Mouse (Mus musculus): ENCODE measurements around the gene Kcnj16.

The Kcnj16 gene

GRCm38 (mm10) chr11:110967762-110968135 lies at the start of gene Kcnj16:
Gene Kcnj16 (plus strand): TSS chr11:110968033.
- no peak for DNase-seq (ENCODE audit: low spot score in 2 of 2)

DNA sequence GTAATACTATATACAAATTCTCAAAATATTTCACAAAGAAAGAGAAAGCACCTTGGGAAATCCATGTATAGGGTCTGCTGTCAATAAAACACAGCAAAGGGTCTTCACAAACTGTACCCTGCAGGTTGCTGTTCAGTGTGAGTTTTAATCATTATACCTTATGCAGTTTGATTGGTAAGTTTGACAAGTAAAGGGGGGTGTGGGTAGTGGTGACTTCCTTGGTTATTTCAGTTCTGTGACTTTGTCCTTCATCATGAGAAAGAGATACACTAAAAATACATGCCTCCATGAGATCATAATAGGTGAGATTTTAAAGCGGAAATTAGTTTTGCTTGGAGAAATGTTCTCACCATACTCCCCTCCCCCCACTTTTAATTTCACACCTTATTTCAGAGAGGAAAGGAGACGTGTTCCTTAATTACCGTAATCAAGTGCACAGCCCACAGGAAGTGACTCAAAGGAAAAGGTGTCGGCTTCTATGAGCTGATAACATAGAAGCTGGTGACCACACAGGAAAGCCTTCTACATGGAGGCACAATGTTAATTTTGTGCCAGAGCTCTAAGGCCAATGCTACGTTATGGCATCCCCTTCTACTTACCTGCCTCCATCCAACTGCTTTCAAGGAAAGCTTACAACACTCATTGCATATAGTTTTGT lies 48.9 kb upstream of the Kcnj16 start:
- DNase-seq (ENCODE audit: low spot score in 2 of 2) = no peak

GRCm38 (mm10) chr11:110935699-110936098 lies 32.1 kb upstream of the Kcnj16 start:
- peak; percentile 3 to 8 for DNase-seq (ENCODE audit: low spot score in 2 of 2)

DNA sequence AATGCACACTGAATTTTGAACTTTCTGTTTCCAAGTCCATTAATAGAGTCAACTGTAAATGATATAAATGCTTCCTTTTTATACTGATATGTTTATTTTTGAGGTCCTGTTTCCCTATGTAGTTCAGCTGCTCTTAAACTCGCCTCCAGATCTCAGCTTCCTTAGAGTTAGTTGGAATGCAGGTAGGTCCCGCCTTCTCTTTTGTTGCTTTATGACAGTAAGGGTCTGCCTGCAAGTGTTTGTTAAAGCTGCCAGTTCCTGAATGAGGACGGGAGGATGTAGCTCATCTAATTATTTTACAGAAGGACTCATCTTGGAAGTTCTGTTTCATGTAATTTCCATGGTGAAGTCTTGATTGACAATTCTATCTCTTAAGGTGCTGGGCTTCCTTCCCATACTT lies 25.6 kb upstream of the Kcnj16 start:
- DNase-seq (ENCODE audit: low spot score in 2 of 2) = no peak

DNA sequence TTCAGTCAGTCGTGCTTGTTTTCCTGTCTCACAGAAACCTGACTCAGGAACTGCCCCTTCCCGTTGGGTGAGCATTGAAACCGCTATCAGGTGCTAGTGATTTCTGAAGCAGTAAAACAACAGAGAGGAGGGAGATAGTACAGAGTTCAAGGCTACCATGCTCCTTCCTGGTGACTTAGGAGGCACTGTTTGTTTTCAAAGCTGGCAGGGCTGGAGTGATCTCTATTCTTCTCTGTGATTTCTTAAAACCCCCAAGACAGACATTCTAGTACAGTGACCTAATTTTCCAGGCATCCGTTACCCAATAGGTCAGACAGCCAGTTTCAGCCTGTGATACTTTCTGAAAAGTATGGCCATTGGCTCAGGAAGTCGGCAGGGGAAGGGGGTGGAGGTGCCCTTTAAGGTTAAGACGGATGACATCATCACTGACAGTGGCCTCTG lies 25.1 kb upstream of the Kcnj16 start:
- DNase-seq (ENCODE audit: low spot score in 2 of 2) = no peak

GRCm38 (mm10) chr11:110956665-110957064 lies 11.2 kb upstream of the Kcnj16 start:
- DNase-seq (ENCODE audit: low spot score in 2 of 2) = no peak

DNA sequence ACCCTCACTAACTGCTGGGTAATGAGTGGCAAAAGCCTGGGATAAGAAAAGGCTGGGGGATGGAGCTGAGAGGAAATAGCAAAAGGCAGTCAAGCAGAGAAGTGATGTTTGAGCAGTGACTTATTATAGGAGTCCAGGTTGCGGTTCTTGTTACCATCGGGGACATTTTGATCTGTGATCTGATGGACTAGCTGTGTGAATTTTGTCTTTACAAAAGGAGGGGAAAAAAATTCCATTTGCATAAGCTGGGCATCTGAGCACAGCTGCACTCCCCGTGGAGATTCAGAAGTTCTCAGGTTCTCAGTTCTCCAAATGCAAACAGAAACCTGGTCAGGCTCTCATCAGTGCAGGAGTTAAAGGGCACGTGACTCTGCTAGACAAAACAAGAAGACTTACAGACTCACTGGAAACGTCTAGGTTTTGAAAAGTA lies 6.2 kb upstream of the Kcnj16 start:
- no peak for DNase-seq (ENCODE audit: low spot score in 2 of 2)

GRCm38 (mm10) chr11:110967019-110967761 lies 643 bp upstream of the Kcnj16 start:
- no peak for DNase-seq (ENCODE audit: low spot score in 2 of 2)

DNA sequence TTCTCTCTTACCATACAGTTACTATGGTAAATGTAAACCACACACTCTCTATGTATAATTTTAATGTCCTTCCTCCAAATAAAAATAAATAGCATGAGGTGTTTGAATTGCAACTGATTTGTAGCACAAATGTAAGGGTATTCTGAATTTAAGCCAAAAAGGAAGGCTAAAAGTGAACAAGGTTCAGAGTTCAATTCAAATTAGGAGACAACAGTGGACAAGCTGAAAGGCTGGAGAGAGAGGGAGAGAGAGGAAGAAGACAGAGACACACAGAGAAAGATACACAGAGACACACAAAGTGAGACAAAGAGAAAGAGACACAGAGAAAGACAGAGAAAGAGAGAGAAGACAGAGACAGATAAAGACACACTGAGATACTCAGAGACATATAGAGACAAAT lies 1.1 kb downstream of the Kcnj16 start:
- DNase-seq (ENCODE audit: low spot score in 2 of 2) = no peak

DNA sequence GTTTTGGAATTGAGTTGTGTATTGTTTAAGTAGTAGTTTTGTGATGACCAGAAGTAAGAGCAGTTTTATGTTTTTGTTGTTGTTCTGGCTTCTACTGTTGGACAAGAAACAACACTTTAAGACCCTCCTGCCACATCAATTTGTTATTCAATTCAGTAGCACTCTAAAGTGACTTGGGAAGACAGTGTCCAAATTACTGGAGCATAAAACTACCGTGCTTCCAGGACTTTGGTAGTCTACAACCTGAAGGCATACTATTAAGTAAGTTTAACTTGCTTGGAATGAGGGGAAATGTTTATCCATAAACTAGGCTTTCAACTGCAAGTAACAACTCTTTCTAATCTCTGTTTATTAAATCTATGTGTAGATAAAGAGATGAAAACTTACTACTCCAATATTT lies 17.7 kb downstream of the Kcnj16 start:
- no peak for DNase-seq (ENCODE audit: low spot score in 2 of 2)

GRCm38 (mm10) chr11:110985949-110986348 lies 18.1 kb downstream of the Kcnj16 start:
- no peak for DNase-seq (ENCODE audit: low spot score in 2 of 2)

DNA sequence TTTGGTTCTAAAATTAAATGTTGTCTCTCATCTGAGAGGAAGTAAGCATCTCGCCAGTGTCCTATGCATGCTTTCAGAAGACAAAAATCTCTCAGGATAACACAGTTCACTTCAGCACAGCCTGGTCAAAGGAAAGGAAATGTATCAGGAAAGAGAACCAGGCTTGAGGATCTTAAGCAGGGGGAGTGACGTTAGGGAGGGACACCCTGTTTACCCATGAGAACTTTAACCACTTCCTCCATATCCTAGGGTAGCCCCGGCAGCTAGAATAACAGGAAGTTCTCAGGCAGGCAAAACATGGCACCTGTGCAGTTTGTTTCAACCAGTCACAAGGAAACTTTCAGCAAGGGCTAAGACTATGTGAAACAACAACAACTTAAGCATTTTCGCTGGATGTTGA lies 25.8 kb downstream of the Kcnj16 start:
- no peak for DNase-seq (ENCODE audit: low spot score in 2 of 2)

DNA sequence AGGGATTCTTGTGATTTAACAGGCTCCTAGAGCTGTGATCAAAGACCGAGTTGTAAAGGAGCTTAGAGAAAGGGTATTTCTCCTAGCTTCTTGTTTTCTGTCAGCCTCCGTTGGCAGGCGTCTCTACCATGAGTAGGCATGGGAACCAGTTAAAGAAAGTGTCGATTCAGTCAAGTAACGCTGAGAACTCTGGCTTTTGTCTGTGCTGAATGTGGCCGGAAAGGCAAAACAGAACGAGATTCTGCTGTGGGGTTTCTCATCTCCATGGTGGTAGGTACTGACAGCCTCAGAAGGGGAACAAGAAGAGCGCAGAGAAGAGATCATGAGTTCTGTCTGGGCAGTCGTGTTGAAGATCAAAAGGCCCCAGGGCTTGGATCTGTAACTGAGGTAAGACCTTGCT lies 29.4 kb downstream of the Kcnj16 start:
- DNase-seq (ENCODE audit: low spot score in 2 of 2) = peak in 1 of 2 experiments; percentile 37

DNA sequence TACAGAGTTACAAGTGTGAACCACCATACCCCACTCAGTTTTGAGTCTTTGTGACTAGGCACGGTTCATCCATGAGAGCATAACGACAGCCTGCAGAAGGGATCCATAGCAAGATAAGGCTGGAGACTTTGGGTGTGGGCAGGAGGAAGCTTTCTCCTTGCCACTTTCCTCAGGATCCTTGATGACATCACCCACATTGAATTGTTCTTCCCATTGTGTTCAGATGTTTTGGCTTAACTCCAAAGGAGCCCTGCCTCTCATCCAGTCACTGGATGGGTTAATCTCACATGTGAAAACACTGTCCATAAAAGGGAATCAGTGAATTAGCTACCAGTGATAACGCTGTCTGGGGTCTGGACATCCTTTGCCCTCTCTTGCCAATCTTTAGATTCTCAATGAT lies 37.3 kb downstream of the Kcnj16 start:
- no peak for DNase-seq (ENCODE audit: low spot score in 2 of 2)

GRCm38 (mm10) chr11:111009471-111009870 lies 41.6 kb downstream of the Kcnj16 start:
- no peak for DNase-seq (ENCODE audit: low spot score in 2 of 2)

DNA sequence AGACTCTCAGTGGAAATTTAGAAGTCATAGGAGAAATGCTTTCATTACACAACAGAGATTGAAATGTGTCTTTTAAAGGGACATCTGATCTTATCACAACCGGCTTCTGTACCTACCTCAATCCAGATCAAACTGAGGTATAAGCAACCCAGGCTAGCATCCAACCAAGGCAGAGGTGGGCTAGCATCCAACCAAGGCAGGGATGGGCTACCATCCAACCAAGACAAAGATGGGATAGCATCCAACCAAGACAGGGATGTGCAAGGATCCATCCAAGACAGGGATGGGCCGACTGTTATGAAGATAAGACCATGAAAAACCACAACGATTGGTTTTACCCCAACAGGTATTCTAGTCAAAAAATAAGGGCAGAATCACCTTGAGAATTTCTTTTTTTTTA lies 48.4 kb downstream of the Kcnj16 start:
- DNase-seq (ENCODE audit: low spot score in 2 of 2) = no peak

- DNase-seq (ENCODE audit: low spot score in 2 of 2) = no peak
These were observed 52.4 kb downstream of the Kcnj16 start for GRCm38 (mm10) chr11:111020211-111020610.

GRCm38 (mm10) chr11:111022681-111023281 lies 54.9 kb downstream of the Kcnj16 start:
- DNase-seq (ENCODE audit: low spot score in 2 of 2) = no peak

GRCm38 (mm10) chr11:111042175-111042574 lies 74.3 kb downstream of the Kcnj16 start:
- DNase-seq (ENCODE audit: low spot score in 2 of 2) = no peak

DNA sequence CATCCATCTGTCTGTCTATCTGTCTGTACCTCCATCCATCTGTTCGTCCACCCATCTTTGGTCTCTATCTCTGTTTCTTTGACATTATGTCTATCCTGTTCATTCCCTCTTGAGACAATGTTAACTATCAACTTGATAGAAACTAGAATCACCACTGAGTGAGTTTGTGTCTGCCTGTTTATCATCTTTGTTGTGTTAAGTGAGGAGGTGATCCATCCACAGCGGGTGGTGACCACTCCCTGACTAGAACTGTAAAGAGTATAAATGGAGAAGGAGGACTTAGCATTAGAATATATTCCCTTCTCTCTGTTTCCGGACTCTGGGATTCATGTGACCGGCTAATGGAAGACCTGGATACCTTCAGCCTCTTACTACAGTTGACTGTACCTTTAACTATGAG lies 75.5 kb downstream of the Kcnj16 start:
- DNase-seq (ENCODE audit: low spot score in 2 of 2) = no peak

GRCm38 (mm10) chr11:111054252-111054651 lies 86.4 kb downstream of the Kcnj16 start:
- DNase-seq (ENCODE audit: low spot score in 2 of 2) = no peak

DNA sequence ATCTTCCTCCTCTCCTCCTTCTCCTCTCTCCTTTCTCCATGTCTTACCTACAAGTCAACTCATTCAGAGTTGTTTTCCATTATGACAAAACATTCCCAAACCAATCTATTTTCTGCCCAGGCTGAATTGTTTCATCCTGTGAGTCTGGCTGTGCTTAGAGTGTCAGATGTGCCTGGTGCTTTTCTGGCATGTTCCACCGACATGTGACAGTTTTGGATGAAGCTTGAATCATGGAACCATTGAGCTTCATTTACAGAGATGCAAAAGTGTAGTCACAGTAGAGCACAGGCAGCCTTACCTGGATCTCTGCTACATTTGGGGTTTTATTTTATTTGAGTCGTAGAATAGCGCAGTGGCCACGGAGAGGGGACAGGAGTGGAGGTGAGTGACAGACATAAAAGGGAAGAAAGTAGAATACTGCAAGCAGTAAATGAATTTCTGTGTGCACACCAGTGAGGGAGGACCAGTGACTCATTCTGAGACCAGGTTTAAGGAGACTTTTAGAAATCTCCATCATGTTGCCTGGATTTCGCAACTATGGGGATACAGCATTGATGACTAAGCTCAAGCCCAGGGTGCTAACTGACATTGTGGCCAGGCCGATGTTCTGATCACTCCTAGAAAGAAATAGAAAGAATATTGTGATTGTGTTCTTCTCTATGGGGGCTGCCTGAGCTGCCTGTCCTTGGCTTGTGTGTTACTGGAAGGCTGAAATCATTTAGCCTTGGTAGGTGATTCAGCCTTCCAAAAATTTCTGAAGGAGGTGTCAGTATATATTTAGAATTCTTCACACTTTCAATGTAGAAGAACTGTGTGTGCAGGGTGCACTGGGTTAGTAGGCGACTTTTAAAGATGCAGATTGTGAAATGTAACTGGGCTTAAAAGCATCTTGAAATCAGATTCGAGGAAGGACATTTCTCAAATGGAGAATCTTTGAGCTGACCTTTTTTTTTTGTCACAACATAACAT lies 87.3 kb downstream of the Kcnj16 start:
- DNase-seq (ENCODE audit: low spot score in 2 of 2) = no peak

Data from left cerebral cortex, adult 9 months (tissue).